Mouse (Mus musculus): Measurements from ENCODE around the gene Msh3. TPM values are rescaled to one million over a fixed set of nuclear protein-coding genes. Genes with fewer than 3 reads are reported as not detected.

Msh3 gene
- polyA plus RNA-seq, 1 experiment, result 29.6 TPM

- no peak for TF ChIP-seq GATA1 (IDR thresholded peaks at IDR 0.05; ENCODE audit: low read length)
Observed at GRCm38 (mm10) chr13:92296490-92296889, 58.3 kb downstream of the Msh3 start.

- no peak for TF ChIP-seq GATA1 (IDR thresholded peaks at IDR 0.05; ENCODE audit: low read length)
Observed at GRCm38 (mm10) chr13:92293883-92294282, 60.9 kb downstream of the Msh3 start.

GRCm38 (mm10) chr13:92291605-92292004 lies 63.2 kb downstream of the Msh3 start:
- no peak for TF ChIP-seq GATA1 (IDR thresholded peaks at IDR 0.05; ENCODE audit: low read length)

DNA sequence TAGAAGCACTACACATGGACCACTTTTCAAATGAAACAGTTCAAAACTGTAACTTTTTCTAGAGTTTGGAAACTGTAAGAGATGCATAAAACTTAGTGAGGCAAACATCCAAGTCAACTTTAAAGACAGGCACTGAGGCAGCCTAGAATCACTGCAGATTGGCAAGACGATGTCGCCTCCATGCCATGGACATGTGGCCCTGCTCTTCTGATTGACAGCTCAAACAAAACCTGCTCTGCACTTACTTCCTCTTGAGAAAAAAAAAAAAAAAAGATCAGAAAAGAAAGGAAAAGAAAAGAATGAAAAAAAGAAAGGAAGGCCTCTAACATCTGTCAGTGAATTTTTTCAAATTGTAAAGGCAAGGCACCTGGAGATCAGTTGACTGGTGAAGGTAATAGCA lies 77.8 kb downstream of the Msh3 start:
- no peak for TF ChIP-seq GATA1 (IDR thresholded peaks at IDR 0.05; ENCODE audit: low read length)

DNA sequence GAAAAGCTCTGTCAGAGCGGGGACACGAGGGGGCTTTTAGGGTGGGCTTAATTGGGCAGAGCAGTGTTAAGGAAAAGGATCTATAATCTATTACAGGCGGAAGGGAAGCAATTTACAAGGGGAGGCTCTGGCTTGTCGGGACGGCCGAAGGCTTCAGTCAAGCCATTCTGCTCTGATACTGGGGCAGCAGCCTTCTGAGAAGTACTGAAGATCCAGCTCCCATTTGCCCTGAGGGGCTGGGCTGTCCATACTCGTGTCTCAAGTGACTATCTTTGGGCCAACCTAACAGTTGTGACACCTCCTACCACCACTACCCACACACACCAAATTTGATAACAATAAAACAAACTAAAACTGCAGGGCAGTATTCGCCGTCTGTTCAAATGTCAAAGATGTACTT lies 79.5 kb downstream of the Msh3 start:
- no peak for TF ChIP-seq GATA1 (IDR thresholded peaks at IDR 0.05; ENCODE audit: low read length)

DNA sequence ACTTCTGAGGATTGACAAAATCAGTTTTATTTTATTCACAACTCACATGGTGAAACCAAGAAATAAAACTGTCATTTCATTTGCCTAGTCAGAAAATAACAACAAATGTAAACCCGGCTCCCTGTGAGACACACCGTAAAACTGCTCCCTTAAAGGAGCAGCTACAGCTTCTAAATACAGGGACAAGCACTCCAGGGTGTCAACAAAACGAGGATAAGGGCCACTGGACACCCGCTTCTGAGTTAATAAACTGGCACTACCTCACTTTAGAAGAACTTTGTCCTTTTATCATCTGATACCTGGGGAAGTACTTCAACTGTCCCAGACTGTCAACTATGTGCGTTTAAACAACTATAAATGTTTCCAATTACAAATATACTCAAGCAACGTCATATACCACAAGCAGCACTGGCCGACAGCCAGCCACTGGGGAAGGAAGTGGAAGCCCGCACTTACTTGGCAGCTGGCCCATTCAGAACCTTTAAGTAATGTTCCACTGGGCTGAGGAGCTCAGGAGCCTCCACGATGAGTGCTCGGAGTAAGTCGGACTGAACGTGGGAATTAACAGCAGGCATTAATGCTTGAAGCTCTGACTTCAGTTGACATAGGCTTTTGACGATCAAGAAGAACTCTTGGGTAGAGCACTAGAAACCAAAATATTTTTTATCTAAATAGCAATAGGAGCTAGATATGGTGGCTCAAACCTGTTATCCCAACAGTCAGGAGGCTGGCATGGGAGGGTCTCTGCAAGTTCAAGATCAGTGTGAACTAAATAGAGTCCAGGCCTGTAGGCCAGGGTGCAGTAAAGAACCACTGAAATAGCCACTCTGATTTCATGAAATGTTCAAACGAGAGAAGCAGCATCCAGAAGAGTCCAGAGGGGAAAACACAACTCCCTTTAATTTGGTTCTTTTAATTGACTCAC lies 80.3 kb downstream of the Msh3 start:
- TF ChIP-seq GATA1 (IDR thresholded peaks at IDR 0.05; ENCODE audit: low read length), result no peak

- TF ChIP-seq GATA1 (IDR thresholded peaks at IDR 0.05; ENCODE audit: low read length), result no peak
Observed at GRCm38 (mm10) chr13:92267076-92267475, 87.7 kb downstream of the Msh3 start.

DNA sequence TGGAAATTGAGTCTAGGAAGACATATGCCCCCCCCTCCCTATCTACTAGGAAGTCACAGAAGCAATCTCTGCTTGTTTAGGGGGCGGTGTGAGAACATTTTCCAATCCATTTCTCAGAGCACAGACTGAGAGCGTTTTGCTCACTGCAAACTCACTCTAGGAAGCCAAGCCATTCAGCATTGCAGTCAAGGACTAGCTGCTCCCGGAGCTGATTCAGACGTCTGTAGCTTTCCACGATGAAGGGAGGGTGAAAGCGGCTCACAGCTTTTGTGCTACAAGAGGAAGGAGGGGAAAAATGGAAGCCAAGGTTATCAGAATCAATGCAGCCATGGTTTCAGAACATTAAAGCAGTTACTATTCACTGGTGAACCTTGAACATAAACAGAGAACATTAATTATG lies 91.2 kb downstream of the Msh3 start:
- no peak for TF ChIP-seq GATA1 (IDR thresholded peaks at IDR 0.05; ENCODE audit: low read length)

DNA sequence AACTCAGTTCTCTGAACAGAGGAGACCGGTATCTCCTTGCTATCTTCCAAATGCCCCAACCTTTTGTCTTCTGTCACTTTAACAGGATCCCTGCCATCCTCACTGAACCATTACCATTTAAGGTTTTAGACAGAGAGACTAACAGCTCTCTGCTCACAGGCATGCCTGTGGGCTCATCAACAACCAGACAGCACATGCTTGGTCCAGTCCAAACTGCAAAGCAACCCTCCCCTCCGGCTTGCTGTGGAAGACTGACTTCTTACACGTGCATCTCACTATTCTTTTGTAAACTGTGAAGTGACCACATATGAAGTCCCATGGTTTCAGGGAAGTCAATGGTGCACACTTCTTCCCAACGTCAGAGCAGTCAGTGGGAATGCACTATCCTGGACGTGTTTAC lies 93.5 kb downstream of the Msh3 start:
- no peak for TF ChIP-seq GATA1 (IDR thresholded peaks at IDR 0.05; ENCODE audit: low read length)

DNA sequence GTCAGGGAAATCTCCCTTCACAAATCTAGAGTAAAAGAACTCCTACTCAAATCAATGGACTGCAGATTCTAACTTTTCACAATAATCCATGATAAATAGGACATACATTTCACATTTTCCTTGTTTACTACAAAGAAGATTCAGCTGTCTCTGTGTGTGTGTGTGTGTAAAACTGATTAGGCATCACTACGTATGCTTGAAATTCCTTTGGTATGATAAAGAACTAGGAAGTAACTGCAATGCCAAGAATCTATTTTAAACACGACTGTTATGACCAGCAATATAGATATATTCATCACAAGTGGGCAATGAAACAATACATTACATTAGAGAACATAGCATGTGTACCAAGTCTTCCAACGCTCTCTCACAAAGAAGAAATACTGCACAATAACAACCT lies 99.3 kb downstream of the Msh3 start:
- no peak for TF ChIP-seq GATA1 (IDR thresholded peaks at IDR 0.05; ENCODE audit: low read length)

DNA sequence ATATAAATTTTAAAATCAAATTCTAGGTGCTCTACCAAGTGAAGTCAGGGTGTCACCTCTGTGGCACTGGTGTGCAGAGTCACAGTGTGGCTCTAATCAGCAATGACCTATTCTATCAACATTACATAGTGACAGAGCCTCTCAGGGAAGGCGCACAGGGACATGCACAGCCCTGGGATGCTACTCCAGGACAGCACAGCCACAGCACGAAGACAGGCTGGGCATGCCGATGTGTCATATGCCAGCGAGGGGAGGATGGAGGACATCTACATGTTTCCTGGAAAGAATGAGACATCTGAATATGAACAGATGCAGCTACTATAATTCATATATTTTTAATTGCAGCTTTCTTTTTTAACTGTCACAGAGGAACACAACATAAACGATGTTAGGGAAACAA lies 101.0 kb downstream of the Msh3 start:
- TF ChIP-seq GATA1 (IDR thresholded peaks at IDR 0.05; ENCODE audit: low read length), result no peak

GRCm38 (mm10) chr13:92252331-92252730 lies 102.5 kb downstream of the Msh3 start:
- TF ChIP-seq GATA1 (IDR thresholded peaks at IDR 0.05; ENCODE audit: low read length), result no peak

- no peak for TF ChIP-seq GATA1 (IDR thresholded peaks at IDR 0.05; ENCODE audit: low read length)
Observed at GRCm38 (mm10) chr13:92247576-92247975, 107.2 kb downstream of the Msh3 start.

GRCm38 (mm10) chr13:92246966-92247365 lies 107.8 kb downstream of the Msh3 start:
- TF ChIP-seq GATA1 (IDR thresholded peaks at IDR 0.05; ENCODE audit: low read length), result no peak

GRCm38 (mm10) chr13:92244731-92245130 lies 110.1 kb downstream of the Msh3 start:
- TF ChIP-seq GATA1 (IDR thresholded peaks at IDR 0.05; ENCODE audit: low read length), result no peak

DNA sequence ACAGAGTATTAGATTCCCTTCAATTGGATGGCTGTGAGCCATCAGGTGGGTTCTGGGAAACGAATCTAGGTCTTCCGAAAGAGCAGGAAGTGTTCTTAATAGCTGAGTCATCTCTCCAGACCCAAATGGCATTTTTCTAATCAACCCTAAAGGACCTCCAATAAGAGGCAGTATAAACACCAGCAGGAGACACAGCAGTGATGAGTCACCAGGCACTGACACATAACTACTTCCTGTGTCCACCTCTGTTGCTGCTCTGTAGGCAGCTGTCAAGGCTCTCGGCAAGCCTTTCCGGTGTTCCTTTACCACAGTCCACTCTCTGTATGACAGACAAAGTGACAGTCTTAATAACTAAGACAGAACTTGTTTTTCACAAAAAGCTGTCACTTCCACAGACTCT lies 113.4 kb downstream of the Msh3 start:
- TF ChIP-seq GATA1 (IDR thresholded peaks at IDR 0.05; ENCODE audit: low read length), result no peak

- TF ChIP-seq GATA1 (IDR thresholded peaks at IDR 0.05; ENCODE audit: low read length), result no peak
Observed at GRCm38 (mm10) chr13:92237887-92238286, 116.9 kb downstream of the Msh3 start.

Measured in G1E-ER4 (cell line).